Mouse (Mus musculus) monocyte, adult 5-6 weeks (primary cell): ENCODE measurements around the gene Pak7. TPM values are rescaled to one million over a fixed set of nuclear protein-coding genes. Genes with fewer than 3 reads are reported as not detected.
"Not testable (repeated sequence)": the region's sequence is repeated elsewhere in the genome, so short reads cannot be mapped to it uniquely, and the experiment has no call there.

Experiments used
- ATAC-seq: fragments of 153-309, 156-312 bp; replicated peaks from 2 replicates; pipeline ENCODE4 v1.8.0; 2017; ENCODE audit warnings: mild to moderate bottlenecking; ENCODE audit not compliant: low TSS enrichment, insufficient number of reproducible peaks, severe bottlenecking, poor library complexity, low FRiP score
- total RNA-seq: library from RNA; stranded (forward); fragments of 200-1000, 200-491, 200-594 nt; gene quantifications from 3 replicates; pipeline ENCODE4 v1.2.3, GENCODE M21; 2017

Pak7 gene
- total RNA-seq: 0.67 TPM in 1 of 3 replicates, not detected in the others

- no peak for ATAC-seq
Observed at GRCm38 (mm10) chr2:136387181-136388131, at the start of gene Pak7. Gene Pak7, minus strand, starts transcription at chr2:136387967.

GRCm38 (mm10) chr2:136425561-136425960, 37.8 kb upstream of the Pak7 start:
- no peak for ATAC-seq

GRCm38 (mm10) chr2:136419543-136419942, 31.8 kb upstream of the Pak7 start:
- no peak for ATAC-seq

DNA sequence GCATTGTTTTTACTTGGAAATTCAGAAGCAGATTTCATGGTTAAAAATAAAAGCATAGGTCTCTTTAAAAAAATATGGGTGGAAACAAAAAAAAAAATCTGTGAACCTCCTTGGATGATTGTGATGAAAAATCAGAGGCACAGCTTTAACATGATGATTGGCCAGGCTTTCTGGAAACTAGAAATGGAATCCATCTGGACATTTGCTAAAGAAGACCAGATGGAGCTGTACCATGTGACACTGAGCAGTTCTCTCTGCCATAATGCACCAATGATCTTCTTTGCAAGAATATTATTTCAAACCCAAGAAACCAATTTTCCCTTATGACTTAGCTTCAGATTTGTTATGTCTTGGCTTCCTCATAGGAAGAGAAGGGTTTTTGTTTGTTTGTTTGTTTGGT, 28.6 kb upstream of the Pak7 start:
- ATAC-seq: no peak

DNA sequence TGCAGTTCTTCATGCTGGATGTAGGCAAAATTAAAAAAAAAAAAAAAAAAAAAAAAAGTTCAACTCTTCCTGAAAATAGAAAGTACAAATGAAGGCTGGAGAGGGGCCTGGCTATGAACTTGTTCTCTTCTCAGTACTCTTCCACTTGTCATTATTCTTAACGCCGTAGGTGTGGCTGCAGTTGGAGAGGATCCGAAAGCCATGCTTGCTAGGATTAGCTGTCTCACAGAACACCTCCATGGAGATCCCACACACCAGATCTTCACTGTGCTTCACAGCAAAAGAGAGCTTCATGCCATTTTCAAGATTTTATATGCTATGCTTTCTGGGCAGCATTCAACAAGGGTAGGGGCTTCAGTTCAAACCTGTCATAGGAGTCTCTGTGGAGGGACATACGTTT, 14.8 kb upstream of the Pak7 start:
- no peak for ATAC-seq

- ATAC-seq: no peak
Observed at GRCm38 (mm10) chr2:136375318-136375717, 12.4 kb downstream of the Pak7 start.

DNA sequence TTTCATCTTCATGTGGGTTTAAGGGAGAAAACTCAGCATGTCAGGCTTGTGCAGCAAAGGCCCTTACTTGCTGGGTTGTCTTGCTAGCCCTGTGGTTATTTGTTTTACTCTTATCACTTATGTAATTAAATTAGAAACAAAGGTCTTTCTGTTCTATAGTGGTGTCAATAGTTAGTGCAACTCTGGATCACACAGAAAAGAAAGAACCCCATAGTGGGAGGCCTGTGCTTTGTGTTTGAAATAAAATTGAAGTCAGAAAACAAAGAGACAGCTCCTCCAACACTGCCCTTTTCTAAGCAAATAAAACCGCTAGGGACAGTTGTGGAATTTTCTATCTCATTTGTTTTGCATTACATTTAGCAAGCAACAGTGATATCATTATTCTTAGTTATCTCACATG, 15.4 kb downstream of the Pak7 start:
- no peak for ATAC-seq

- no peak for ATAC-seq
Observed at GRCm38 (mm10) chr2:136351393-136352096, 36.2 kb downstream of the Pak7 start.

DNA sequence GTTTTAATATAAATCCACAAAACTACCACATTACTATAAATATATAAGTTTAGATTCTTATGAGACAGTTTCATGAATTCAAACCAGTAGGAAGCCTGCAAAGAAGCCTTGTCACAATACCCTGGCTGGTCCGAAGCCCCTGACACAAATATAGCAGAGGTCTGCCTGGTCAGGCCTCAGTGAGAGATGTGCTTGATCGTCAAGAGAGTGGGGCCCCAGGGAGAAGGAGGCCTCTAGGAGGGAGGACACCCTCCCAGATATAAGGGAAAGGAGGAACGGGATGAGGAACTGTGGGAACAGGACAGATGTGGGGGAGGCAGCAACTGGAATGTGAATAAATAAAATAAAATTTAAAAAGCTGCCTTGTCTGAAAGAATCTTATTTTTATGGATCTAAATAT, 37.3 kb downstream of the Pak7 start:
- no peak for ATAC-seq

DNA sequence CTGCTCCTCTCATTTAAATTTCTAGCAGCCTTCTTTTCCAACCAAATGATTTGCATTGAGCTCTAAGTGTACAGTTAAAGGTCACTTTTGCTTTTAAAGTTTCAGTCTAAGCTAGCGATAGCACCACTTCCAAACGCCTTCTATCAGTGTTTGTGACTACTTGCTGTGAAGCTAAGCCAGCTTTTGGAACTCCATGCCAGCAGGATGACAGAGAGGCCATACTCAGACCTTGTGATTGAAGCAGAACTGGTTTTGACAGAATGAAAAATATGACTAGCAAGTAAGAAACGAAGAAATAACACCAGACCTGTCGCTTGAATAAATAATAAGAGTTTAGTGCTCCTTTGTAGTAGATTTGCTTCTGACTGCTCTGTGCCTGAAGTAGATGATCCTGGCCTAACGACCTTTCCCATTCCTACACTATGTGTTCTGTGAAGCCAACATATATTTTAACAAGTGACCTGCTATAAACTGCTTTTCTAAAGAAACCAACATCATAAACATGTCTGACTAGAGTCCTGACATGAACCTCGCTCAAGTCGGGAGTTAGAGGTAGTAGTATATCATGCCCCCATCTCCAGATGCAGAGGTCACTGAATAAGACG, 38.0 kb downstream of the Pak7 start:
- no peak for ATAC-seq

GRCm38 (mm10) chr2:136344240-136344780, 43.5 kb downstream of the Pak7 start:
- not testable (repeated sequence) for ATAC-seq

DNA sequence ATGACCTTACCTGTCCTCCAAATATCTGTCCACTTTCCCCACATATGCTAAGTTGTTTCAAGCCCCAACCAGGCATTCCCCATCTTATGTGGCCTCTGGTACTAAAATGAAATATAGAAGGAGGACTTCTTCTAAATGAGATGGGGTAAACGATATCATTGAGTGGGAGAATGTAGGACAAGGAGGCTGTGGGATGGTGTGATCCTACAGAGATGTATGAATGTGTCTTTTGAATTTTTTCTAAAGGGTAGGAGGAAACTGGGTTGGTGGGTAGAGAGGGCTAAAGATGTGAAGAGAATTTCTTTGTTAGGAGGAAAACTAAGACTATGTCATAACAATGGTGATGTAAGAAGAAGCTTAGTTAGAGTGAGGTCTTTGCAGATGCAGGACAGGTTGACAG, 57.8 kb downstream of the Pak7 start:
- ATAC-seq: no peak

GRCm38 (mm10) chr2:136325646-136326045, 62.1 kb downstream of the Pak7 start:
- no peak for ATAC-seq

GRCm38 (mm10) chr2:136309313-136309712, 78.5 kb downstream of the Pak7 start:
- no peak for ATAC-seq

DNA sequence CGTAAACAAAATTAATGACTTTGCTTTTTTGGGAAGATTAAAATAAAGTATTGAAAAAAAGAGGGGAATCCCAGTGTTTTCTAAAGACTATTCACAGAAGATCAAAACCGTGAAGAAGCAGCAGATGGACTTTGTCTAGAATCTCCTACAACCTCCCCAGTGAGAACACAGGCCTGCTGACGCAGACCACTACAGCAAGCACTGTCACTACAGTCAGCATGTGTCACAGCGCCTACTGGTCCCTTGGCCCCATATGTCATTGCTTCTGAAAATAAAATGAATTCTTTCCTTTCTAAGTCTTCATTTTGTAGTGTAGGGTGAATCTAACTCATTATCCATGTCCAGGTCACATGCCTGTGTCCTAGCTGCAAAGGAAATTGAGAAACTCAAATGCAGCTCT, 79.0 kb downstream of the Pak7 start:
- ATAC-seq: no peak

DNA sequence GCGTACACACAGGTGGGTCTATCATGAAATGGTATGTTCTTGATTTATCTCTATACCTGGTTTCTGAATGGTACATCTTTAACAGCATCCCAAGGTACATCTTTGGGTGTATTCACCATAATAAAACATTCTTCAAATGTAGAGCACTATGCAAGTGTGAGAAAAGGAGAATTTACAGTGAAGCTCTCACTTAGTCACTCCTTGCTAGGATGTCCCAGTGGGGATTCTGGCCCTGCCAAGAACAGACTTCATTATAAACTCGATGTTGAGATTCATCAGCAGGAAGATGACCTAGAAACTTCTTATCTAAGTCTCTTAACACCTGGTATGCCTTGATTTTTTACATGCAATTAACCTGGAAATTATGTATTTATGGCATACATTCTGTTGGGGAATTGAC, 85.6 kb downstream of the Pak7 start:
- ATAC-seq: no peak

DNA sequence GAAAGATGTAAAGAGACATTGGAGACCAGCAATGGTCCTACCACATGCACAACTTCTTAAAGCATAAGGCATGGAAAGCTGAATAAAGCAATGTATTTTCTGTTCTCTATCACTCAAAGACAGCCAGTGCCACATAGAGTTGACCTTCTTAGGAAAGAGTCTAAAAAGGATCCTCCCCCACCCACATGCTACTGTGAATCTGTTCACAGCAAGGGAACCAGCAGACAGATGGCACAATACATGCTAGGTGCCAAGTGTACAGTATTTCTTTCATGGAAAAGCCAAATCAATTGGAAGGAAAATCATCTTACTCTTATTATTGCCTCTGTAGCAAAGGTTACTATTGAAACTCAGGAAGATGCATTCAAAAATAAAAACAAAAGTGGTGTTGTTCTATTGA, 86.4 kb downstream of the Pak7 start:
- ATAC-seq: no peak

DNA sequence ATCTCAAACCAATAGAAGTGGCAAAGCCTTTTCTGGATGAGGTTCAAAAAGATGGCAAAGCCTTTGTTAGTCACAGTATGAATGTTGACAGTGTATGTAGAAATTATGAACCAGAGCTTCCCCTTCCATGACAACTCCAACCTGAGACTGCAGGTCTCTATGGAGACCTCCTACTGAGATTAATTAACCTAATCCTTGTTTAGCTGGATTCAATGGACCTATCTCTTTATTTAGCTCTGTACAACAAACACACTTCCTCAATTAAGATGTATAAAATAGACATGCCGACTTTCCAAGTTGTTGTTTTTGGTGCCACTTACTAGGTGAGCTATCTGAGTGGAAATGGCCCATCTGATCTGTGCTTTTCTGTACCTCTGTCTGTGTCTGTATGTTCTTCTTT, 90.4 kb downstream of the Pak7 start:
- ATAC-seq: no peak

- ATAC-seq: no peak
Observed at GRCm38 (mm10) chr2:136282043-136282442, 105.7 kb downstream of the Pak7 start.
